ENCODE assay signal across 9 mouse cellular contexts in the genomic region with DNA sequence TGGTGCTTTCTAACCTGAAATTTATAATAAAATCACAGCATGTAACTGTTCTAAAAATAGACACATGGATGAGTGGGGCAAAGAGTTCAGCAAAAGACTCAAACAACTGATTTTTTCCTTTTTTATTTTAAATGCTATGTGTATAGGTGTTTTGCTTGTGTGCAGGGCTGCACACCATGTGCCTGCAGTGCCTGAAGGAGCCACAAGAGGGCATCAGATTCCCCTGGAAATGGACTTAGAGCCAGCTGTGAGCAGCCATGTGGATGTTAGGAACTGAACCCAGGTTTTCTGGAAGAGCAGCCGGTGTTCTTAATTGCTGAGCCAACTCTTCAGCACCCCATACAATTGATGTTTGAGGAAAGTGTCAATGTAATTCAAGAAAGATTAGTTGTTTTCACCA. TPM values are rescaled to one million over a fixed set of nuclear protein-coding genes. Genes with fewer than 3 reads are reported as not detected.
DNase-seq lines count a peak whose midpoint lies in the region; ATAC-seq and TF ChIP-seq lines count a peak whose summit lies in the region.
"Had no signal": no experiment of that assay in that cellular context is flagged by ENCODE, and none has a peak within 500 bp of the region (broad histone marks: within the 10 kb centered on the region; RNA-seq: fewer than 3 reads in every experiment).

No protein-coding gene starts in this region.

- H3K4me1 ChIP-seq in lung, adult 2 months (ENCODE audit: control insufficient read depth, insufficient read depth, low read length) = no peaks in the 10 kb centered on the region
- no peaks in the 10 kb centered on the region for H3K4me1 ChIP-seq in cortical plate, adult 2 months (ENCODE audit: control insufficient read depth, insufficient read depth, low read length)
- no peaks in the 10 kb centered on the region for H3K4me1 ChIP-seq in midbrain, postnatal 0 days (ENCODE audit: insufficient read depth, low read length)
- H3K4me1 ChIP-seq: hindbrain, embryonic 15.5 days had no signal

- H3K36me3 ChIP-seq in midbrain, postnatal 0 days (ENCODE audit: insufficient read depth, low read length) = peaks cover 11% of the 10 kb centered on the region; the same call in 1 of the 2 replicates

- ATAC-seq in midbrain, postnatal 0 days (ENCODE audit: low FRiP score) = no peak

- H3K27me3 ChIP-seq in midbrain, postnatal 0 days (ENCODE audit: insufficient read depth, low read length) = no peaks in the 10 kb centered on the region
- H3K27me3 ChIP-seq: hindbrain, embryonic 15.5 days had no signal

- no peak overlapping the region for H3K27ac ChIP-seq in cortical plate, adult 2 months (ENCODE audit: insufficient read depth, low read length)
- no peak overlapping the region for H3K27ac ChIP-seq in midbrain, postnatal 0 days (ENCODE audit: low read depth, low read length)
- H3K27ac ChIP-seq: hindbrain, embryonic 15.5 days had no signal

- peak; percentile 44 to 61 for DNase-seq in cerebellum, postnatal 10 days
- no peak for DNase-seq in cerebellum, adult 11 months
- DNase-seq in lung, adult 2 months = no peak
- DNase-seq in lung, postnatal 10 days = no peak
- peak; percentile 38 for DNase-seq in midbrain, postnatal 0 days (ENCODE audit: low spot score)
- DNase-seq in ovary, postnatal 36 days (ENCODE audit: low spot score) = no peak
- DNase-seq in urinary bladder, postnatal 25 days (ENCODE audit: low spot score) = no peak

- no peak overlapping the region for H3K9ac ChIP-seq in midbrain, postnatal 0 days (replicated peaks; ENCODE audit: low read length, poor library complexity, severe bottlenecking)
- H3K9ac ChIP-seq: hindbrain, embryonic 15.5 days had no signal

- no peak overlapping the region for H3K4me2 ChIP-seq in midbrain, postnatal 0 days (ENCODE audit: low read depth, low read length, poor library complexity, severe bottlenecking)
- H3K4me2 ChIP-seq: hindbrain, embryonic 15.5 days had no signal

- WGBS in lung, adult 2 months = 84% methylated on average over 1 of the region's 1 CpGs
- 94% methylated on average over 1 of the region's 1 CpGs for WGBS in midbrain, postnatal 0 days

- no peak for TF ChIP-seq POLR2A in lung, adult 2 months (IDR thresholded peaks at IDR 0.05; ENCODE audit: borderline replicate concordance, extremely low read depth, low read depth, low read length)
- no peak for TF ChIP-seq POLR2A in cortical plate, adult 2 months (IDR thresholded peaks at IDR 0.05; ENCODE audit: extremely low read depth, insufficient read depth, low read length)

- H3K4me3 ChIP-seq in lung, adult 2 months (replicated peaks; ENCODE audit: extremely low read depth, low read depth, low read length) = no peak overlapping the region
- H3K4me3 ChIP-seq in cortical plate, adult 2 months (ENCODE audit: insufficient read depth, low read length) = no peak overlapping the region
- no peak overlapping the region for H3K4me3 ChIP-seq in midbrain, postnatal 0 days (ENCODE audit: low read depth, low read length)
- H3K4me3 ChIP-seq: hindbrain, embryonic 15.5 days had no signal

- H3K9me3 ChIP-seq in midbrain, postnatal 0 days (ENCODE audit: low read length) = no peaks in the 10 kb centered on the region
- H3K9me3 ChIP-seq: hindbrain, embryonic 15.5 days had no signal

- TF ChIP-seq CTCF in lung, adult 2 months (IDR thresholded peaks at IDR 0.05; ENCODE audit: insufficient read depth, low read length) = peak; percentile 32
- TF ChIP-seq CTCF in cortical plate, adult 2 months (IDR thresholded peaks at IDR 0.05; ENCODE audit: extremely low read depth, insufficient read depth, low read length) = peak; percentile 22
- TF ChIP-seq CTCF in midbrain, postnatal 0 days (IDR thresholded peaks at IDR 0.05) = peak; percentile 72

RNA-seq across cellular contexts. Expression of a gene that starts 25.0 kb away (rescaled TPM):
- 3.4 and 4.2 TPM in 2 replicates for polyA plus RNA-seq in lung, adult 2 months (2012; rRNA removed)
- polyA plus RNA-seq in cortical plate, adult 2 months (2012; rRNA removed) = 15.1 and 15.3 TPM in 2 replicates
- total RNA-seq in midbrain, postnatal 0 days (2014; rRNA removed) = 9.6 and 11.9 TPM in 2 replicates
- 24.1 and 24.2 TPM in 2 replicates for polyA plus RNA-seq in midbrain, postnatal 0 days (2015; fragmentation: Nextera tagmentation; extraction: Ambion mirVana)

RNA-seq across cellular contexts. Expression of a gene that starts 31.9 kb away (rescaled TPM):
- polyA plus RNA-seq in lung, adult 2 months (2012; rRNA removed) = 9.3 and 9.9 TPM in 2 replicates
- 9.6 and 10.2 TPM in 2 replicates for polyA plus RNA-seq in cortical plate, adult 2 months (2012; rRNA removed)
- 14.7 and 19.2 TPM in 2 replicates for total RNA-seq in midbrain, postnatal 0 days (2014; rRNA removed)
- 23.4 and 26.4 TPM in 2 replicates for polyA plus RNA-seq in midbrain, postnatal 0 days (2015; fragmentation: Nextera tagmentation; extraction: Ambion mirVana)

RNA-seq across cellular contexts. Expression of a gene that starts 32.2 kb away (rescaled TPM):
- polyA plus RNA-seq in lung, adult 2 months (2012; rRNA removed) = 5.8 and 6.4 TPM in 2 replicates
- polyA plus RNA-seq in cortical plate, adult 2 months (2012; rRNA removed) = 0.32 and 0.48 TPM in 2 replicates
- total RNA-seq in midbrain, postnatal 0 days (2014; rRNA removed) = 0.16 TPM in 1 of 2 replicates, not detected in the other
- 0.44 and 0.64 TPM in 2 replicates for polyA plus RNA-seq in midbrain, postnatal 0 days (2015; fragmentation: Nextera tagmentation; extraction: Ambion mirVana)

Comparison
In these comparisons a context has a peak if more than half of its experiments do, and no peak if none do; other contexts are left out.
1. DNase-seq: peak in cerebellum, postnatal 10 days (2 of 2) and midbrain, postnatal 0 days (single experiment); none in cerebellum, adult 11 months (single experiment), lung, adult 2 months (single experiment), lung, postnatal 10 days (single experiment), ovary, postnatal 36 days (single experiment) and urinary bladder, postnatal 25 days (single experiment).
2. CTCF ChIP-seq: peak in every context shown above with its lines; median percentile 72 in midbrain, postnatal 0 days; 32 in lung, adult 2 months; 22 in cortical plate, adult 2 months.